Mouse (Mus musculus) forebrain, embryonic 10.5 days (tissue): ENCODE measurements at regions not wholly inside any gene's neighbourhood (a gene's known extent, or its start where the extent isn't known, plus 50 kb on each side); places are given as distances from the start of the nearest gene placed in this dataset.
A peak's percentile ranks its signal among the peaks of the same experiment; 100 is the strongest.

Source experiments
- DNase-seq: peaks from one replicate; pipeline ENCODE4 v3.0.0-alpha.2; 2017; ENCODE audit warnings: low spot score; ENCODE audit errors: extremely low spot score
- H3K27ac ChIP-seq: fragments of 300-500 bp; sonication (generic); 2 replicates; pipeline ENCODE4 v1.5.1; 2016; ENCODE audit warnings: mild to moderate bottlenecking
- H3K27me3 ChIP-seq: fragments of 300-500 bp; sonication (generic); 2 replicates; pipeline ENCODE4 v1.6.1; 2016; ENCODE audit warnings: mild to moderate bottlenecking; ENCODE audit not compliant: poor library complexity, severe bottlenecking
- H3K36me3 ChIP-seq: fragments of 300-500 bp; sonication (generic); replicated peaks from 2 replicates; pipeline ENCODE4 v1.6.1; 2016; ENCODE audit warnings: mild to moderate bottlenecking, moderate library complexity
- H3K4me1 ChIP-seq: fragments of 300-500 bp; sonication (generic); 2 replicates; pipeline ENCODE4 v1.6.1; 2016
- H3K4me3 ChIP-seq: fragments of 300-500 bp; sonication (generic); 2 replicates; pipeline ENCODE4 v1.5.1; 2016; ENCODE audit warnings: mild to moderate bottlenecking, moderate library complexity
- H3K9me3 ChIP-seq: fragments of 300-500 bp; sonication (generic); 2 replicates; pipeline ENCODE4 v1.6.1; 2016; ENCODE audit warnings: mild to moderate bottlenecking, moderate library complexity
- WGBS: fragments of 180-500 bp; shearing (Covaris S2); methylation state at CpG from one replicate; pipeline ENCODE4 v1.1.7; 2016; 5-methylcytosine and 5-hydroxymethylcytosine counted together

- H3K4me3 ChIP-seq: peak overlapping the region; percentile 29
Measured at GRCm38 (mm10) chr13:29015605-29015994, 62.1 kb upstream of the Sox4 start.

GRCm38 (mm10) chr13:29014827-29015604 is 61.5 kb upstream of the Sox4 start:
- DNase-seq: no peak
- H3K4me3 ChIP-seq: peak overlapping the region; percentile 29
- H3K4me1 ChIP-seq: peaks cover 38% of the 10 kb centered on the region

More at GRCm38 (mm10) chr13:29015605-29015994, 62.1 kb upstream of the Sox4 start:
- H3K9me3 ChIP-seq: no peaks in the 10 kb centered on the region
- no peak for DNase-seq
- H3K36me3 ChIP-seq: no peaks in the 10 kb centered on the region
- 24% methylated on average over 9 of the region's 9 CpGs for WGBS
- no peak overlapping the region for H3K27ac ChIP-seq
- H3K27me3 ChIP-seq: peaks cover 23% of the 10 kb centered on the region
- peaks cover 38% of the 10 kb centered on the region for H3K4me1 ChIP-seq

GRCm38 (mm10) chr13:29014066-29014826 is 60.7 kb upstream of the Sox4 start:
- H3K9me3 ChIP-seq: no peaks in the 10 kb centered on the region
- DNase-seq: no peak
- no peak overlapping the region for H3K27ac ChIP-seq
- no peak overlapping the region for H3K4me3 ChIP-seq
- peaks cover 23% of the 10 kb centered on the region for H3K27me3 ChIP-seq
- no peaks in the 10 kb centered on the region for H3K36me3 ChIP-seq
- WGBS: 64% methylated on average over 15 of the region's 15 CpGs
- peaks cover 38% of the 10 kb centered on the region for H3K4me1 ChIP-seq

More at GRCm38 (mm10) chr13:29014827-29015604, 61.5 kb upstream of the Sox4 start:
- Histone ChIP-seq H3K27ac (no peak overlapping the region), H3K9me3 (no peaks in the 10 kb centered on the region), H3K27me3 (peaks cover 23% of the 10 kb centered on the region), H3K36me3 (no peaks in the 10 kb centered on the region)
- WGBS: 33% methylated on average over 13 of the region's 13 CpGs

DNA sequence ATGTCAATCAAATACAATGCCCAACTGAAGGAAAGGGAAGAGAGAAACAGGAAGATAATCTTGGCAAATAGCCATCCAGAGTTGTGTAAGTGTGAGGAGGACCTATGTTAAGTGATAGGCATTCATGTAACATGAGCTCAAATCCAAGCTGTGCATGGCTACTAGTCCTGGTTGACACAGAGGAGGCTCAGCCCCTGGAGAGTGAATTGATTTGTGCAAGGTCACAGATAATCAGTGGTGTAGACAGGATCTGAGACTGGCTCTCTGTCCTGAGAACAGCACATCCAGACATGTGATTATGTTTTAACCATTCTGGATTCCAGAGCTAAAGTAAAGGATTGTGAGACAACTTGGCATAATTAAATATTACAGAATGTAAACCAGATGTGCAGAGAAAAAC is 53.0 kb upstream of the Sox4 start:
- DNase-seq: no peak
- no peak overlapping the region for H3K27ac ChIP-seq
- H3K4me1 ChIP-seq: no peaks in the 10 kb centered on the region
- H3K4me3 ChIP-seq: no peak overlapping the region
- no peaks in the 10 kb centered on the region for H3K36me3 ChIP-seq
- H3K9me3 ChIP-seq: no peaks in the 10 kb centered on the region
- H3K27me3 ChIP-seq: no peaks in the 10 kb centered on the region
